Mouse (Mus musculus): ENCODE results near the gene Il17ra.
A peak's percentile ranks its signal among the peaks of the same experiment; 100 is the strongest.

DNA sequence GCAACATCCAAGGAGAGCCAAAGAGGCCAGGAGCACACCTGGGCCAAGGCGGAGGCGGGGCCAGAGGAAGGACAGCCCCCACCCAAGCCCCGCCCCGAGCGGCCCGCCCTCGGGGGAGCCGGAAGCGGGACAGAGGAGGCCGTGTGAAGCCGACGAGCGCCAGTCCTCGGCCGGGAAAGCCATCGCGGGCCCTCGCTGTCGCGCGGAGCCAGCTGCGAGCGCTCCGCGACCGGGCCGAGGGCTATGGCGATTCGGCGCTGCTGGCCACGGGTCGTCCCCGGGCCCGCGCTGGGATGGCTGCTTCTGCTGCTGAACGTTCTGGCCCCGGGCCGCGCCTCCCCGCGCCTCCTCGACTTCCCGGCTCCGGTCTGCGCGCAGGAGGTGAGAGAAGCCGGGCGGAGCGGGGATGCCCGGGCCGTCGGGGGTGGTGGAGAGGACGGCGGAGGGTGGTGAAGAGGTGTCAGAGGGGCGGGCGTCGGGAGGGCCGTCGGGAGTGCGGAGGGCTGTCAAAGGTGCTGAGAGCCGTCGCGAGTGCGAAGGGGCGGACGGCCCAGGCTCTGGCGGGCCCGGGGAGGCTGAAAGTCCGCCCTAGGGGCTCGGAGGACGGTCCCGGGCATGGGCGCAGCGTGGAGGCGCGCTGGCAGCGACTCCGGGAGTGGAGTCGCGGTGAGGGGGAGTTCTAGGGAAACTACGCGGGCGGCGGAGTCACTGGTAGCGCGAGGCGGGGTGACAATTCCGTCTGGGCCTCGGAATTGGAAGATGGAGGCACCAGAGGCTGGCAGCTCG is at the start of gene Il17ra:
- TF ChIP-seq CTCF (IDR thresholded peaks at IDR 0.05; ENCODE audit: insufficient read depth, low read depth, low read length) (no peak), POLR2A (IDR thresholded peaks at IDR 0.05; ENCODE audit: insufficient read depth, low read depth, low read length) (peak; percentile 40; the same call in 1 of the 2 replicates)
